Mouse (Mus musculus) layer of hippocampus, adult 18-20 months (tissue): ENCODE measurements at regions not wholly inside any gene's neighbourhood (a gene's known extent, or its start where the extent isn't known, plus 50 kb on each side); places are given as distances from the start of the nearest gene placed in this dataset.
"Not testable (repeated sequence)": the region's sequence is repeated elsewhere in the genome, so short reads cannot be mapped to it uniquely, and the experiment has no call there.

Experiments
- DNase-seq, 2 experiments: peaks; one replicate each; pipeline ENCODE4 v3.0.0; 2022; ENCODE audit warnings: low spot score in 2 of 2

GRCm38 (mm10) chr12:65325347-65325746, 100.0 kb downstream of the Wdr20rt start:
- no peak for DNase-seq

- DNase-seq = no peak
These were observed 103.2 kb downstream of the Wdr20rt start for GRCm38 (mm10) chr12:65328532-65328931.

GRCm38 (mm10) chr12:65329678-65330077, 104.4 kb downstream of the Wdr20rt start:
- no peak for DNase-seq

GRCm38 (mm10) chr12:65340009-65340408, 114.7 kb downstream of the Wdr20rt start:
- no peak for DNase-seq

- DNase-seq = no peak
These were observed 121.9 kb downstream of the Wdr20rt start for GRCm38 (mm10) chr12:65347251-65347650.

- no peak for DNase-seq
These were observed 124.2 kb downstream of the Wdr20rt start for GRCm38 (mm10) chr12:65349535-65349934.

- no peak for DNase-seq
These were observed 138.9 kb downstream of the Wdr20rt start for GRCm38 (mm10) chr12:65364179-65364578.

- no peak for DNase-seq
These were observed 142.0 kb downstream of the Wdr20rt start for GRCm38 (mm10) chr12:65367334-65367733.

- DNase-seq = no peak
These were observed 142.6 kb downstream of the Wdr20rt start for GRCm38 (mm10) chr12:65367866-65368419.

- DNase-seq = peak in 1 of 2 experiments; percentile 8
These were observed 146.3 kb downstream of the Wdr20rt start for GRCm38 (mm10) chr12:65371650-65372049.

GRCm38 (mm10) chr12:65379321-65379720, 154.0 kb downstream of the Wdr20rt start:
- no peak for DNase-seq

GRCm38 (mm10) chr12:65382118-65382791, 156.9 kb downstream of the Wdr20rt start:
- DNase-seq = no peak

GRCm38 (mm10) chr12:65382796-65383195, 157.5 kb downstream of the Wdr20rt start:
- not testable (repeated sequence) for DNase-seq

GRCm38 (mm10) chr12:65386005-65386645, 160.8 kb downstream of the Wdr20rt start:
- DNase-seq = no peak

- no peak for DNase-seq
These were observed 161.7 kb downstream of the Wdr20rt start for GRCm38 (mm10) chr12:65387042-65387441.

- no peak for DNase-seq
These were observed 164.2 kb downstream of the Wdr20rt start for GRCm38 (mm10) chr12:65389512-65389911.

- peak; percentile 34 to 50 for DNase-seq
These were observed 165.0 kb downstream of the Wdr20rt start for GRCm38 (mm10) chr12:65390330-65390729.

GRCm38 (mm10) chr12:65401728-65402419, 176.6 kb downstream of the Wdr20rt start:
- peak; percentile 38 to 82 for DNase-seq

GRCm38 (mm10) chr12:65403124-65403523, 177.8 kb downstream of the Wdr20rt start:
- DNase-seq = no peak

GRCm38 (mm10) chr12:65413034-65413700, 187.8 kb downstream of the Wdr20rt start:
- DNase-seq = peak in 1 of 2 experiments; percentile 28

- peak in 1 of 2 experiments; percentile 50 for DNase-seq
These were observed 189.1 kb downstream of the Wdr20rt start for GRCm38 (mm10) chr12:65414393-65414792.
